Mouse (Mus musculus) forebrain, postnatal 0 days (tissue): ENCODE data around the gene Asic2. TPM values are rescaled to one million over a fixed set of nuclear protein-coding genes. Genes with fewer than 3 reads are reported as not detected.

Source experiments
- ATAC-seq: fragments of 200-750 bp; cut with Nextera tagmentation; 2 replicates; pipeline ENCODE4 v1.8.0; 2017; ENCODE audit warnings: mild to moderate bottlenecking, moderate library complexity
- DNase-seq: peaks from one replicate; pipeline ENCODE4 v3.0.0-alpha.2; 2015
- H3K27ac ChIP-seq: fragments of 300-500 bp; sonication (generic); 2 replicates; pipeline ENCODE4 v1.5.1; 2014; ENCODE audit warnings: low read depth, mild to moderate bottlenecking, antibody characterized with exemption, low read length, moderate library complexity, mixed read lengths
- H3K27me3 ChIP-seq: fragments of 300-500 bp; sonication (generic); 2 replicates; pipeline ENCODE4 v1.6.1; 2014; ENCODE audit warnings: mild to moderate bottlenecking, low read length, mixed read lengths; ENCODE audit not compliant: insufficient read depth
- H3K36me3 ChIP-seq: fragments of 300-500 bp; sonication (generic); 2 replicates; pipeline ENCODE4 v1.6.1; 2014; ENCODE audit warnings: mild to moderate bottlenecking, moderate library complexity; ENCODE audit not compliant: insufficient read depth
- H3K4me1 ChIP-seq: fragments of 300-500 bp; sonication (generic); 2 replicates; pipeline ENCODE4 v1.6.1; 2014; ENCODE audit warnings: antibody characterized with exemption; ENCODE audit not compliant: insufficient read depth
- H3K4me2 ChIP-seq: fragments of 300-500 bp; sonication (generic); 2 replicates; pipeline ENCODE4 v1.6.1; 2014; ENCODE audit warnings: low read depth, mild to moderate bottlenecking, moderate library complexity
- H3K4me3 ChIP-seq: fragments of 300-500 bp; sonication (generic); 2 replicates; pipeline ENCODE4 v1.5.1; 2014; ENCODE audit warnings: low read depth, low read length, mixed read lengths
- H3K9ac ChIP-seq: fragments of 300-500 bp; sonication (generic); 2 replicates; pipeline ENCODE4 v1.6.1; 2014; ENCODE audit warnings: mild to moderate bottlenecking
- H3K9me3 ChIP-seq: fragments of 300-500 bp; sonication (generic); 2 replicates; pipeline ENCODE4 v1.6.1; 2016; ENCODE audit warnings: low read length
- CTCF ChIP-seq: sonication (generic); IDR thresholded peaks from 2 replicates; pipeline ENCODE4 v1.5.1; 2016; ENCODE audit warnings: antibody characterized with exemption, control low read depth, low read depth
- WGBS: fragments of 180-500 bp; shearing (Covaris S2); extraction: QIAGEN DNeasy Blood & Tissue Kit; methylation state at CpG from one replicate; pipeline ENCODE4 v1.1.7; 2014; 5-methylcytosine and 5-hydroxymethylcytosine counted together
- polyA plus RNA-seq: library from polyadenylated mRNA; unstranded; fragments of >200 nt; fragmentation: Nextera tagmentation; extraction: Ambion mirVana; gene quantifications from 2 replicates; pipeline ENCODE4 v1.2.1, GENCODE M21; 2015
- total RNA-seq: library from RNA; depleted of rRNA; stranded (reverse); fragments of >200 nt; gene quantifications from 2 replicates; pipeline ENCODE4 v1.2.3, GENCODE M21; 2014

Asic2 gene
- total and polyA plus RNA-seq, 2 experiments from 2014 or later = 15.5 to 37.2 TPM

- H3K9ac ChIP-seq = no peak overlapping the region
- no peaks in the 10 kb centered on the region for H3K9me3 ChIP-seq
- H3K4me3 ChIP-seq = no peak overlapping the region
- H3K27ac ChIP-seq = no peak overlapping the region
- 99% methylated on average over 2 of the region's 2 CpGs for WGBS
- H3K4me2 ChIP-seq = no peak overlapping the region
- no peaks in the 10 kb centered on the region for H3K36me3 ChIP-seq
- H3K4me1 ChIP-seq = no peaks in the 10 kb centered on the region
- no peak for TF ChIP-seq CTCF
- ATAC-seq (no peak), DNase-seq (no peak)
- H3K27me3 ChIP-seq = no peaks in the 10 kb centered on the region
Observed at GRCm38 (mm10) chr11:81405951-81406350, 562.3 kb downstream of the Asic2 start.

- no peak for DNase-seq
- Histone ChIP-seq H3K27me3 (no peaks in the 10 kb centered on the region), H3K9me3 (no peaks in the 10 kb centered on the region), H3K4me2 (no peak overlapping the region), H3K4me1 (no peaks in the 10 kb centered on the region), H3K27ac (no peak overlapping the region), H3K9ac (no peak overlapping the region), H3K4me3 (no peak overlapping the region), H3K36me3 (no peaks in the 10 kb centered on the region)
- no peak for TF ChIP-seq CTCF
- WGBS = 90% methylated on average over 8 of the region's 8 CpGs
- ATAC-seq = no peak
Observed at GRCm38 (mm10) chr11:81402263-81402662, 566.0 kb downstream of the Asic2 start.

- H3K4me1 ChIP-seq = no peaks in the 10 kb centered on the region
- no peak overlapping the region for H3K4me2 ChIP-seq
- no peak for DNase-seq
- H3K27me3 ChIP-seq = no peaks in the 10 kb centered on the region
- no peak for ATAC-seq
- H3K9ac ChIP-seq = no peak overlapping the region
- 61% methylated on average over 9 of the region's 9 CpGs for WGBS
- H3K4me3 ChIP-seq = no peak overlapping the region
- H3K9me3 ChIP-seq = no peaks in the 10 kb centered on the region
- H3K27ac ChIP-seq = no peak overlapping the region
- TF ChIP-seq CTCF = no peak
- no peaks in the 10 kb centered on the region for H3K36me3 ChIP-seq
Observed at GRCm38 (mm10) chr11:81392855-81393254, 575.4 kb downstream of the Asic2 start.

GRCm38 (mm10) chr11:81386185-81386584 lies 582.1 kb downstream of the Asic2 start:
- H3K27me3 ChIP-seq = no peaks in the 10 kb centered on the region
- no peak overlapping the region for H3K9ac ChIP-seq
- ATAC-seq = no peak
- no peaks in the 10 kb centered on the region for H3K9me3 ChIP-seq
- TF ChIP-seq CTCF = no peak
- WGBS = 95% methylated on average over 2 of the region's 2 CpGs
- no peaks in the 10 kb centered on the region for H3K4me1 ChIP-seq
- no peaks in the 10 kb centered on the region for H3K36me3 ChIP-seq
- DNase-seq = no peak
- no peak overlapping the region for H3K27ac ChIP-seq
- H3K4me3 ChIP-seq = no peak overlapping the region
- H3K4me2 ChIP-seq = no peak overlapping the region

- Histone ChIP-seq H3K9ac (no peak overlapping the region), H3K4me1 (no peaks in the 10 kb centered on the region), H3K27me3 (no peaks in the 10 kb centered on the region), H3K27ac (no peak overlapping the region), H3K9me3 (no peaks in the 10 kb centered on the region), H3K36me3 (no peaks in the 10 kb centered on the region), H3K4me2 (no peak overlapping the region), H3K4me3 (no peak overlapping the region)
- ATAC-seq (no peak), DNase-seq (no peak)
- TF ChIP-seq CTCF = no peak
Observed at GRCm38 (mm10) chr11:81385547-81385946, 582.7 kb downstream of the Asic2 start.

GRCm38 (mm10) chr11:81374841-81375240 lies 593.4 kb downstream of the Asic2 start:
- Histone ChIP-seq H3K4me2 (no peak overlapping the region), H3K27me3 (no peaks in the 10 kb centered on the region), H3K9me3 (no peaks in the 10 kb centered on the region), H3K27ac (no peak overlapping the region), H3K36me3 (no peaks in the 10 kb centered on the region), H3K4me3 (no peak overlapping the region), H3K4me1 (no peaks in the 10 kb centered on the region), H3K9ac (no peak overlapping the region)
- peak; percentile 84 for TF ChIP-seq CTCF
- ATAC-seq (no peak), DNase-seq (peak; percentile 81)

GRCm38 (mm10) chr11:81374003-81374710 lies 594.1 kb downstream of the Asic2 start:
- no peaks in the 10 kb centered on the region for H3K27me3 ChIP-seq
- H3K9ac ChIP-seq = no peak overlapping the region
- H3K27ac ChIP-seq = no peak overlapping the region
- DNase-seq (no peak), ATAC-seq (no peak)
- H3K4me3 ChIP-seq = no peak overlapping the region
- no peaks in the 10 kb centered on the region for H3K36me3 ChIP-seq
- no peaks in the 10 kb centered on the region for H3K4me1 ChIP-seq
- no peak overlapping the region for H3K4me2 ChIP-seq
- WGBS = 80% methylated on average over 8 of the region's 8 CpGs
- TF ChIP-seq CTCF = no peak
- no peaks in the 10 kb centered on the region for H3K9me3 ChIP-seq
